Comparison of ENCODE assay signal across 8 mouse cellular contexts in genomic region chr13:35782949-35783348, GRCm38 (mm10).
DNase-seq lines count a peak whose midpoint lies in the region; ATAC-seq and TF ChIP-seq lines count a peak whose summit lies in the region.

No protein-coding gene starts in this region.

- H3K9me3 ChIP-seq in liver, embryonic 12.5 days (replicated peaks): no peaks in the 10 kb centered on the region

- H3K4me3 ChIP-seq in liver, embryonic 12.5 days: no peak overlapping the region

- peak; percentile 72 for DNase-seq in CD4-positive, CD25-positive, alpha-beta regulatory T cell, adult 2 months (ENCODE audit: low read depth, low spot score)
- DNase-seq in Patski (ENCODE audit: low read depth, low spot score): no peak
- peak; percentile 65 to 75 for DNase-seq in cerebellum, postnatal 10 days
- DNase-seq in gastrocnemius, postnatal 10 days: peak; percentile 15
- peak; percentile 76 for DNase-seq in kidney, adult 9 months
- DNase-seq in natural killer cell, adult 2 months (ENCODE audit: low spot score in 2 of 2): peak; percentile 31 to 53
- DNase-seq in urinary bladder, adult 18-20 months (ENCODE audit: low spot score in 2 of 2): no peak

- POLR2A ChIA-PET in Patski (lab: Charles Lee): no interaction called here

- no peaks in the 10 kb centered on the region for H3K27me3 ChIP-seq in Patski
- H3K27me3 ChIP-seq in liver, embryonic 12.5 days (replicated peaks): no peaks in the 10 kb centered on the region

- CTCF ChIA-PET in Patski (lab: Charles Lee): interaction anchor here (0.7 to 1.8 kb wide), 6 partner anchors 9 to 454 kb away, joined by 3 to 8 read pairs (median 3); no protein-coding TSS in a partner anchor

- H3K4me2 ChIP-seq in liver, embryonic 12.5 days: peak overlapping the region; percentile 24; the same call in 1 of the 2 replicates

- H3K27ac ChIP-seq in liver, embryonic 12.5 days: peak overlapping the region; percentile 50

- H3K4me1 ChIP-seq in liver, embryonic 12.5 days: peaks cover 92% of the 10 kb centered on the region

- no peaks in the 10 kb centered on the region for H3K36me3 ChIP-seq in liver, embryonic 12.5 days

- WGBS in liver, embryonic 12.5 days (ENCODE audit: insufficient replicate concordance): 58% methylated on average over 2 of the region's 2 CpGs

- peak; percentile 74 for TF ChIP-seq CTCF in Patski (IDR thresholded peaks at IDR 0.05)

- in situ Hi-C loops in Patski (cut with MboI; ENCODE audit: low pct_unique_long_range_greater_than_20kb): loop anchor here (5.0 kb wide), 1 partner anchor 169 kb away; no protein-coding TSS in a partner anchor

- ATAC-seq in Patski: no peak
- peak; percentile 64 for ATAC-seq in liver, embryonic 12.5 days

- H3K9ac ChIP-seq in liver, embryonic 12.5 days: no peak overlapping the region; the same call in 1 of the 2 replicates

Comparison
In these comparisons a context has a peak if more than half of its experiments do, and no peak if none do; other contexts are left out.
1. DNase-seq: peak in CD4-positive, CD25-positive, alpha-beta regulatory T cell, adult 2 months (single experiment), cerebellum, postnatal 10 days (2 of 2), gastrocnemius, postnatal 10 days (single experiment), kidney, adult 9 months (single experiment) and natural killer cell, adult 2 months (2 of 2); none in Patski (single experiment) and urinary bladder, adult 18-20 months (0 of 2).